Mouse (Mus musculus): ENCODE results near the gene Myo3b.

The Myo3b gene

GRCm38 (mm10) chr2:70352435-70353165 is 313.7 kb downstream of the Myo3b start:
- no peak for DNase-seq (ENCODE audit: low spot score)

- no peak for DNase-seq (ENCODE audit: low spot score)
Measured at GRCm38 (mm10) chr2:70354056-70354455, 315.1 kb downstream of the Myo3b start.

- DNase-seq (ENCODE audit: low spot score), result no peak
Measured at GRCm38 (mm10) chr2:70355026-70355425, 316.1 kb downstream of the Myo3b start.

- no peak for DNase-seq (ENCODE audit: low spot score)
Measured at GRCm38 (mm10) chr2:70369421-70369820, 330.5 kb downstream of the Myo3b start.

GRCm38 (mm10) chr2:70379341-70379740 is 340.4 kb downstream of the Myo3b start:
- DNase-seq (ENCODE audit: low spot score), result no peak

GRCm38 (mm10) chr2:70379939-70380338 is 341.0 kb downstream of the Myo3b start:
- no peak for DNase-seq (ENCODE audit: low spot score)

GRCm38 (mm10) chr2:70388645-70389044 is 349.7 kb downstream of the Myo3b start:
- DNase-seq (ENCODE audit: low spot score), result no peak

- no peak for DNase-seq (ENCODE audit: low spot score)
Measured at GRCm38 (mm10) chr2:70389162-70389561, 350.2 kb downstream of the Myo3b start.

- no peak for DNase-seq (ENCODE audit: low spot score)
Measured at GRCm38 (mm10) chr2:70397734-70398276, 358.9 kb downstream of the Myo3b start.

GRCm38 (mm10) chr2:70399441-70400115 is 360.7 kb downstream of the Myo3b start:
- no peak for DNase-seq (ENCODE audit: low spot score)

GRCm38 (mm10) chr2:70400321-70400720 is 361.4 kb downstream of the Myo3b start:
- no peak for DNase-seq (ENCODE audit: low spot score)

- DNase-seq (ENCODE audit: low spot score), result no peak
Measured at GRCm38 (mm10) chr2:70404301-70404700, 365.4 kb downstream of the Myo3b start.

GRCm38 (mm10) chr2:70406846-70407245 is 367.9 kb downstream of the Myo3b start:
- DNase-seq (ENCODE audit: low spot score), result no peak

GRCm38 (mm10) chr2:70407729-70408128 is 368.8 kb downstream of the Myo3b start:
- no peak for DNase-seq (ENCODE audit: low spot score)

GRCm38 (mm10) chr2:70410298-70410885 is 371.5 kb downstream of the Myo3b start:
- DNase-seq (ENCODE audit: low spot score), result no peak

- no peak for DNase-seq (ENCODE audit: low spot score)
Measured at GRCm38 (mm10) chr2:70412315-70412714, 373.4 kb downstream of the Myo3b start.

GRCm38 (mm10) chr2:70414386-70414785 is 375.5 kb downstream of the Myo3b start:
- no peak for DNase-seq (ENCODE audit: low spot score)

- DNase-seq (ENCODE audit: low spot score), result no peak
Measured at GRCm38 (mm10) chr2:70415521-70415920, 376.6 kb downstream of the Myo3b start.

- no peak for DNase-seq (ENCODE audit: low spot score)
Measured at GRCm38 (mm10) chr2:70419336-70419735, 380.4 kb downstream of the Myo3b start.

GRCm38 (mm10) chr2:70421144-70421874 is 382.4 kb downstream of the Myo3b start:
- DNase-seq (ENCODE audit: low spot score), result peak; percentile 41

GRCm38 (mm10) chr2:70425611-70426010 is 386.7 kb downstream of the Myo3b start:
- DNase-seq (ENCODE audit: low spot score), result no peak

- peak; percentile 2 for DNase-seq (ENCODE audit: low spot score)
Measured at GRCm38 (mm10) chr2:70443035-70443434, 404.1 kb downstream of the Myo3b start.
